Mouse (Mus musculus): ENCODE results near the gene Syde2.
A peak's percentile ranks its signal among the peaks of the same experiment; 100 is the strongest.
"Not testable (repeated sequence)": the region's sequence is repeated elsewhere in the genome, so short reads cannot be mapped to it uniquely, and the experiment has no call there.

The Syde2 gene

GRCm38 (mm10) chr3:145966806-145967205, 20.9 kb upstream of the Syde2 start:
- DNase-seq (ENCODE audit: low spot score): no peak

DNA sequence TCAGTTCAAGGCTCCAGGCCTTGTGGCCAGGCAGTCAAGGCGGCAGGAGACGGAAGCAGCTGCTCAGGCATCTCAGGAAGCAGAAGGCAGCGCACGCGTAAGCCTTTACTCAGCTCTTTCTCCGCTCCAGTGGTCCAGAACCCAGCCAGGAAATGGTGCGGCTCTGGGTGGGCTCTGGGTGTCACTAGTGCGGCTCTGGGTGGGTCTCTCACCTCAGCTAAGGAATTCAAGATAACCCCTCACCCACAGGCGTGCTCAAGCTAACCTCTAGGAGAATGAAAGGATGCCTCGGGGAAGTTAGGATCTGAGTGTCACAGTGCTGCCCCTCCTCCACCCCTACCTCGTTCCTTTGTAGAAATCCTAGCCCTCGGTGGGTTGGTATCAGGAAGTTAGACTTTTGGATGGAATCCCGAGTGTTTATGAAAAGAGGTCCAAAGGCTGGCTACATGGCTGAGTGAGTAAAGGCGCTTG, 18.6 kb upstream of the Syde2 start:
- no peak for DNase-seq (ENCODE audit: low spot score)

- DNase-seq (ENCODE audit: low spot score): no peak
These were observed 16.2 kb upstream of the Syde2 start for GRCm38 (mm10) chr3:145971501-145971900.

DNA sequence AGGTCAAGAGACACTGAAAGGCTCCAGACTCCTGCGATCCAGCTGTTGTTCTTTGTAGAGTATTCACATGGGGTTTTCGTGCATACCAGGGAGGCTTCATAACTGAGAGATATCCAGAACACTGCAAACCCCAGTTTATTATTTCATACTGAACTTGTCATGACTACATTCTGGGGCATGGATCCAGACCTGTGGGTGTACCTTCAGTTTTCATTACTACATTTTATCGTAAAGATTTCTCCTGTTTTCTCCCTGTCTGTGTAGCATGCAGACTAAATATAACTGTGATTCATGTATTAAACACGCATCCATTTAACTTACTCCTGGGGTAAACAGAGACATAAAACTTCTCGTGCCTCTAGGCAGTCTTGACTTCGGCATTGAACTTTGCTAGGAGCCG, 12.7 kb upstream of the Syde2 start:
- no peak for DNase-seq (ENCODE audit: low spot score)

DNA sequence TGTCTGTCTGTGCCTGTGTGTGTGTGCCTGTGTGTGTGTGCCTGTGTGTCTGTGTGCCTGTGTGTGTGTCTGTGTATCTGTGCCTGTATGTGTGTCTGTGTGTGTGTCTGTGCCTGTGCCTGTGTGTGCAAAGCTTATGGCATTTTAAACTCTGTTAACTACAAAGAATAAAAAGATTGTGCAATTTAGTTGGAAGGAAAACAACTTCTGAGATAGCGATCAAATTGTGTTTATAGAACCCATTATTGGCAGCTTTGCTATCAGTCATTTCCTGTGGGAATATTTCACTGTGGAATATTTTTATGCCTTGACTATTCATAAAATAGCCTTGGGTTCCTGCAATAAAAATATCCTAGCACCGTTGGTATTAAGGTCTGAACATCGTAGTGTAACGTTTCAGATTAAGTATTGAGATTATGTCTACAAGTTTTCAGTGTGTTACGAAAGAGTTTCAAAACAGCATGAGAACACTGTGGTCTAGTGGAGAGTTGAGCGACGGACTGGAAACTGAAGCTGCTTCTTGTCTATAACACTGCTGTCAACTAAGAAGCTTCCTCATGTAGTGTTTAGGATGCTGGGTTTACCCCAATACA, 2.2 kb upstream of the Syde2 start:
- DNase-seq (ENCODE audit: low spot score): no peak

DNA sequence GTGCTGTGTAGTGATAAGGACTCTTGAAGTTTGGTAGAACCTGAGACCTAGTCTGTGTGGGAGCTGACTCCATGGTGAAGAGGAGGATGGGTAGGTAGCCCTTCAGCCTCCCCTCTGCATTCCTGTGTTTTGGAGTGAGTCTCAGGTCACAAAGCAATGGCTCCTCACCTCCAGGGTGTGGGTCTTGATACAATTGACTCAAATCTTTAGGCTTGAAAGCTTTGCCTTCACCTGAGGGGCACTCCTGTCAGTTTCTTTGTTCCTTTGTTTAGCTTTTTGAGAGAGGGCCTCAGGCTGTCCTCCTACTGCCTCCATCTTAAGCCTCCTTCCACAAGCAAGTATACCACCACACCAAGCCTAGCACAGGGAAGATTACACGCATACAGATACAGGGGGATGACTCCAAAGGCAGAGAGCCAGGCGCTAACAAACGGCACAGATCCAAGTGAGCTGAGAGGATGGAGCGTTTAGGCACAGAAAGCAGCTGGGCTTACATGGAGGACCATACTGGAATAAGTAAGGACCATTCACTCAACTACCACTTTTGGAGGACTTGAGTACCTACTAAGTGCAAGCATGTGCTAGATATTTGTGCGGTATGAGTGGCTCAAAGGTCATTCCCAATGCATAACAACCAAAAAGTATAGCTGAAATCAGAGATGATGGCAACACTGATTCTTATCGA, 1.2 kb upstream of the Syde2 start:
- no peak for DNase-seq (ENCODE audit: low spot score)

DNA sequence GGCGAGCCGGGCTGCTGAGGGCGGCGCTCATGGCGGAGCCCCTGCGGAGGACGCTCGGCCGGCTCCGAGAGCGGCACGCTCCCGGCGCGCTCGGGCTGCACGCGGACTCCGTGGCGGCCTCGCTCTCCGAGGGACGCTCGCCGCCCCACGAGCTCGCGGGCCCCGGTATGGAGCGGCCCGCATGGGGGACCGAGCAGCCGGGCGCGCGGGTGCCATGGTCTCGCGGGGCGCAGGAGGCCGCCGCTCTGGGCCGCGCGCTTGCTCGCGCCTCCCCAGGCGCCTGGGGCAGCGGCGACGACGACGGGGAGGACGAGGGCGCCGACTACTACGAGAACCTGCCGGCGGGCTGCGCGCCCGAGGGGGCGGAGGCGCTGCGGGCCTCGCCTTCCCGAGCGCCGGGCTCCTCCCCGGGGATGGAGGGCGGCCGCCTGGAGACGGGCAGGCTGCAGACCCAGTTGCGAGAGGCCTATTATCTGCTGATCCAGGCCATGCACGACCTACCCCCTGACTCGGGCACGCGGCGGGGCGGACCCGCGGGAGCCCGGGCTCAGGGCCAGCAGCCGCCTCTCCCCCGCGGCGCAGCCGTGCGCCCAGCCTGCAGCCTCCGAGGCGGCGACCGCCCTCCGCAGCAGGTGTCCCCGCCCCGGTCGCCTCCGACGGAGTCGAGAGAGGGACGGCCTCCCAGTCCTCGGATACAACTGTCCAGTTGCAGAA, 457 bp downstream of the Syde2 start:
- peak; percentile 87 for DNase-seq (ENCODE audit: low spot score)

GRCm38 (mm10) chr3:145988684-145989575, 1.3 kb downstream of the Syde2 start:
- DNase-seq (ENCODE audit: low spot score): no peak

DNA sequence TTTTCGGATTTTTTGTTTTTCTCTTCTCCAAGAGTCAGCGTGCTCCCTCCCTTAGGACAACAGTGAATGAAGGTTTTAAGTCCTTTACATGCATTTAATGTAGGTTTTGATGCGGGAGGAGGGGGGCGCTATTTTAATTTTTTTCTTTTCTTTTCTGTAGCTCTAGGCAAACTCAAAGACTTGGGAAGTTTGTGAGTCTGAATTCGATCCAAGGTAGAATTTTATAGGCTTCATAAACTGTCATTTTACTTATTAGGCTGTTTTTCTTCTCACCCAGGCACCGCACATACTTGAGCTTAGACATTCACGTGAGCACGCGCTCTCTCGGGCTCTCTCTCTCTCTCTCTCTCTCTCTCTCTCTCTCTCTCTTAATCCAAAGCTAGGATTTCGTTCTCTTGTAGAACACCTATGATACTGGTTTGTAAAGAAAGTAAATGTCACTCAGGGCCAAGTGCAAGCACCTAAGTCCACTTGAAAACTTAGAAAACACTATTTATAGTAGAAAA, 2.0 kb downstream of the Syde2 start:
- no peak for DNase-seq (ENCODE audit: low spot score)

DNA sequence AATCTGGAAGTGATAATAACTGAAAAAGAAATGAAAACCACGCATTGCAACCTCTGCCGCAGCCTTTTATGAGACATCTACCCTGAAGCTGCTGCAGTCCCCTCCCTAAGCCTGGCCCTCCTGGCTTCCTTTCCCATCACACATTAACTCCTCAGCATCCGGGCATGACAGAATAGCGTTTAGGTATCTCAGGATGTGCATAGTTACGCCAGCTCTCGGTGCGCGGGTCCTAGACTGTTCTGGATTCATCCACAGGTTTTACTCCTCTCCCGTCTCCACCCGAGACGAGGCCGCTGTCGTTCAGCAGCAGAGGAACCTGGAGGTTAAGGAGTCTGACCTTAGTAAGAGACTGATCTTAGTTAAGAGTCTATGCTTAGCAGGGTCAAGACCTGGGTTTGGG, 3.5 kb downstream of the Syde2 start:
- no peak for DNase-seq (ENCODE audit: low spot score)

DNA sequence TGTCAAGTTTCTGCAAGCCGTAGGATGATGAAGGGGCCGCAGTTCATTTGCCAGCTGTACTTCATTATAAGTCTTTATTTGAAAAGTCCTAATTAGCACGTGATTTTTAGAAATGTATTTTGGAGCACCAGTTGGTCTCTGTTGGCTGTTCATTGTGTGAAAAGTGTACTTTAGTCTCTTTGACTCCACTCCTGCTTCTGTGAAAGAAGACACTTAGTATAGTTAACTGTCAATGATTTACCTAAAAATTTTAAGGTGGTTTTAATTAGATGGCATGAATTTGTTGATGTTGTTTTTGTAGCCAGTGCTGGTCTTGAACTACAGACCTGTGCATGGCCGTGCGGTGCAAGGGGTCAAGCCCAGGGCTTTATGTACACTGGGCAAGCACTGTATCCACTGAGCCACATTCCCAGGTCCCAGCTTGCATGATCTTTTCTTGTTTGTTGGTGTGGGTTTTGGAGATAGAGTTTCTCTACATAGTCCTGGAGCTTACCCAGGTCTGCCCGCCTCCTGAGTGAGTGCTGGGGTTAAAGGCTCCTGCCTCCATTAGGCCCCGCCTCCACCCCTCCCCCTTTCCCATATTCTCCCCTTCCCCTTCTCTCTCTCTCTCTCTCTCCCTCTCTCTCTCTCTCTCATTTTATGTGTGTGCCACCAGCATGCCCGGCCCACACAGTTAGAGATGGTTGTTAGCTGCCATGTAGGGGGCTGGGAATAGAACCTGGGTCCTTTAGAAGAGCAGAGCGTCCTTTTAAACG, 4.5 kb downstream of the Syde2 start:
- DNase-seq (ENCODE audit: low spot score): no peak

GRCm38 (mm10) chr3:145992796-145993195, 5.1 kb downstream of the Syde2 start:
- no peak for DNase-seq (ENCODE audit: low spot score)

DNA sequence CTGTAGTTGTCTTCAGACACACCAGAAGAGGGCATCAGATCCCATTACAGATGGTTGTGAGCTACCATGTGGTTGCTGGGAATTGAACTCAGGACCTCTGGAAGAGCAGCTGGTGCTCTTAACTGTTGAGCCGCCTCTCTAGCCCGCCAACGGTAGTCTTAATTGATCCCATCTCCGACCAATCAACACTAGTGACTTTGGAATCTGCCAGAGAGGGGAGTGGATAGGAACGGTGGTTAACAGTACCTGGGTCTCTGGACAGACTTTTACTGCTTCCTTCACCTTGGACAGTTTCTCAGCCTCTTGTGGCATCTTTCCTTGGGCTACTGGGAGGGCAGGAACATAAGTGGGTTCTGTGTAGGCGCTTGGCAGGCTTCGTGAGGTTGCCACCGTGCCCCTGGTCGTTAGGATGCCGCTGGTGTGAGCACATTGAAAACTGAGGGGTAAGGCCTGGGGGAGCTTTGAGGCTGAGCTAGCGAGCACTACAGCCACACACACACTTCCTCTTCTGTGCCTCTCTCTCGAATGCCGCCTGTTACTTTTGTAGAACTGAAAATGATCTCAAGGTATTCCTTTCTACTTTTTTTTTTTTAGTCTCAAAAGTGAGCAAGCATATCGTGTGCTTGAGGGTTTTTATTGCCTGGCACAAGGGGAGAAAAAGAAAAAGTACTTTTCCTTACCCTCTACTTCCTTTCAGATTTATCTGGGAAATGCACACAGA, 6.0 kb downstream of the Syde2 start:
- DNase-seq (ENCODE audit: low spot score): no peak

DNA sequence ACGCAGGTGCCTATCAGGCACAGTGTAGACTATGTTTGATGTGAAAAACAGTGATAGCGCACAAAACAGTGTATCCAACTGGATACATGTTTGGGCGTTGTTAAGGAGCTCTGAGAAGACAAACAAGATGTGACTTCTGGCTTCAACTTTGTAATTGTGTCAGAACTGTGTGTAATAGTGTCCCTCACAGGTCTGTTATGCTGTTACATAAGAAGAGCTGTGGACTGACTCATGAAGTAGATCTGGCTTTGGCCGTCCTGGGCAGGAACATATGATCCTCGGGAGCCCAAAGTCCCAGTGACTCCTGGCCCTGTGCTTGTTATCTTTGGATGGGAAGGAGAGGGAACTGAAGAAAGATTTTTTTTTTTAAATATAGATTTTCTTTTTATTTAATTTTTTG, 7.8 kb downstream of the Syde2 start:
- DNase-seq (ENCODE audit: low spot score): no peak

- DNase-seq (ENCODE audit: low spot score): not testable (repeated sequence)
These were observed 8.9 kb downstream of the Syde2 start for GRCm38 (mm10) chr3:145996539-145996938.

- DNase-seq (ENCODE audit: low spot score): no peak
These were observed 16.8 kb downstream of the Syde2 start for GRCm38 (mm10) chr3:146004347-146005051.

DNA sequence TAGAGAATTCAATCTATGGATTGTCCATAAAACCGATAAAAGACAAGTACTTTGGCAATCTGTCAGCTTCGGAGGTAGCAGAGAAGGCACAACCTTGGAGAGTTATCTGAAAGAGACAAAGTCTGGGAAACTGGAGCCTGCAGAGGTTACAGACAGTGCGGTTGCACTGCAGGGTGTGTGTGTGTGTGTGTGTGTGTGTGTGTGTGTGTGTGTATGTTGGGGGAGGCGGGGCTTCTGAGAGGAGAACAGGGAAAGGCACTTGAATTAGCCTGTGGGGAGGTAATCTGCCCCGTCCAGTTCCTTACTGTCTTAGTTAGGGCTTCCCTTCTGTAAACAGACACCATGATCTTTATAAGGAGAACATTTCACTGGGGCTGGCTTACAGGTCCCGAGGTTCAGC, 20.2 kb downstream of the Syde2 start:
- DNase-seq (ENCODE audit: low spot score): no peak

- no peak for DNase-seq (ENCODE audit: low spot score)
These were observed 22.4 kb downstream of the Syde2 start for GRCm38 (mm10) chr3:146009859-146010645.

DNA sequence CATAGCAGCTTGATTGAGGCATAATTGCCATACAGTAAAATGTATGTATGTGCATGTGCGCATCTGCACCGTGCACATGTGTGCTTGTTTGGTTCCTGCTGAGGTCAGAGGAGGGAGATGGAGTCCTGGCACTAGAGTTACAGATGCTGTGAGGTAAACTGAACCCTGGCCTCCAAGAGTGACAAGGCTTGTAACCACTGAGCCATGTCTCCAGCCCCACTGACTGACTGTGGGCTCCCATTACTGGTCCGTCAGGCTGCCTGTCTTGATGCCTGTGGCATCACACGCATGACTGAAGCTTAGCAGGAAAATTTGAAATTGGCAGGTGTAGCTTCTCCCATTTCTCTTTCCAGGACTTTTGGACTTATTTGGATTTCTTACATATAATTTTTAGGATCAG, 23.1 kb downstream of the Syde2 start:
- no peak for DNase-seq (ENCODE audit: low spot score)
